Mouse (Mus musculus): ENCODE results near the gene Olfr1419. TPM values are rescaled to one million over a fixed set of nuclear protein-coding genes. Genes with fewer than 3 reads are reported as not detected.
"Not testable (repeated sequence)": the region's sequence is repeated elsewhere in the genome, so short reads cannot be mapped to it uniquely, and the experiment has no call there.

Olfr1419 gene
- polyA plus RNA-seq (2012; ENCODE audit: insufficient read depth, low replicate concordance), result not detected in 2 replicates

DNA sequence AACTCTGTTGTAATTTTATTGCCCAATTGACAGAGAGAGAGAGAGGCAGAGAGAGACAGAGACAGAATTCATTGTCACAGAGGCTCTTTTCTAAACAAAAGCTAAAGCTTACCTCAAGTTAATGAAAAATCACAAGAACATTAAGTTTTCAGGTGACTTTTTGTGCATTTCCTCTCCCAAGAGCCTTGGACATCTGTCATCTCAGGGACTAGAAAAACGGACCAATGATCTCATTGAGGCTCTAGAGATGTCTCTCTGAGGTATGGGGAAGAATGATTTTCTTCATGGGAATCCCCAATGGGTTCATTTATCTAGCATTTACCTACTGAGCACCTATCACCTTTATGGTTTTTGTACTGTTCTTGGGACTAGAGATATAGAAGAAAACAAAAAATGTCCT is at the start of gene Olfr1419:
Gene Olfr1419, minus strand, starts transcription at position 101 of the 400 bp plus-strand sequence.
- Histone ChIP-seq H3K36me3 (replicated peaks; ENCODE audit: low read length) (no peaks in the 10 kb centered on the region), H3K4me3 (replicated peaks) (no peak within 1 kb of the TSS), H3K27me3 (replicated peaks) (peaks cover 10% of the 10 kb centered on the region), H3K4me1 (peaks cover 16% of the 10 kb centered on the region), H3K9me3 (peaks cover 10% of the 10 kb centered on the region; the same call in 1 of the 2 replicates)
- TF ChIP-seq FLI1 (IDR thresholded peaks at IDR 0.05; ENCODE audit: low read length), result no peak
- no peak for TF ChIP-seq GATA1 (IDR thresholded peaks at IDR 0.05; ENCODE audit: borderline replicate concordance, low read length)

DNA sequence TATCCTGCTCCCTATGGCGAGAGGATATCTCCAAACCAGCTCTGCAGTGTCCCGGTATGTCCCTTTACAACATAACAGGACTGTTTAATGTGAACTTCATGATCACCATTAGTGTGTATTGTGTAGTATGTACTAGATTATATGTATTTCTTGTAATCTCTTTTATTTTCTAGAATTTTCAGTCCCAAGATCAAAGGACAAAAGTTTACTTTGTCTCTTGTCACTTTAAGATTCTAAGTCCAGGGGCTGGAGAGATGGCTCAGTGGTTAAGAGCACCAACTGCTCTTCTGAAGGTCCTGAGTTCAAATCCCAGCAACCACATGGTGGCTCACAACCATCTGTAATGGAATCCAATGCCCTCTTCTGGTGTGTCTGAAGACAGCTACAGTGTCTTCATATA is 47.6 kb upstream of the Olfr1419 start:
- H3K27me3 ChIP-seq (replicated peaks); H3K4me3 ChIP-seq (replicated peaks); H3K9me3 ChIP-seq: not testable (repeated sequence)
- Histone ChIP-seq H3K36me3 (replicated peaks; ENCODE audit: low read length) (peaks cover 84% of the 10 kb centered on the region), H3K4me1 (peaks cover 17% of the 10 kb centered on the region)

DNA sequence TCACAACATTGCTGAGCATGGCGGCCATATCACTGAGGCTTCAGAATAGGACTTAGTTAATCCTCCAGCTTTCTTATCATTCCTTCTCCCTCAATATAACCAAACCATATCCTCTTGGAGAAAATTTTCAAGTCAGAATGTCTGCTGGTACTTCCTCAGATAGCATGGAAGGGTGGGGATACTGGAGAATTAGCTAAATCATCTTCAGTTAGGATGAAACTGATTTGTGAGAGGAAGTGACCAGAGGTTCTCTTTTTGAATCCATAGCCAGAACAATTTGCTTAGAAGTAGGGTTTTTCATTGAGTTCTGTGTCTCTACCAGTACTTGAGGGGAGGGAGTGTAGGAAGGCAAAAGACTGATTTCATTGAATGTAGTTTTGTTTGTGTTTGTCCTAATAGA is 47.2 kb upstream of the Olfr1419 start:
- Histone ChIP-seq H3K36me3 (replicated peaks; ENCODE audit: low read length) (peaks cover 84% of the 10 kb centered on the region), H3K27me3 (replicated peaks) (no peaks in the 10 kb centered on the region), H3K4me3 (replicated peaks) (no peak overlapping the region), H3K9me3 (no peaks in the 10 kb centered on the region), H3K4me1 (peaks cover 18% of the 10 kb centered on the region)
- TF ChIP-seq FLI1 (IDR thresholded peaks at IDR 0.05; ENCODE audit: low read length) (no peak), GATA1 (IDR thresholded peaks at IDR 0.05; ENCODE audit: borderline replicate concordance, low read length) (no peak)

DNA sequence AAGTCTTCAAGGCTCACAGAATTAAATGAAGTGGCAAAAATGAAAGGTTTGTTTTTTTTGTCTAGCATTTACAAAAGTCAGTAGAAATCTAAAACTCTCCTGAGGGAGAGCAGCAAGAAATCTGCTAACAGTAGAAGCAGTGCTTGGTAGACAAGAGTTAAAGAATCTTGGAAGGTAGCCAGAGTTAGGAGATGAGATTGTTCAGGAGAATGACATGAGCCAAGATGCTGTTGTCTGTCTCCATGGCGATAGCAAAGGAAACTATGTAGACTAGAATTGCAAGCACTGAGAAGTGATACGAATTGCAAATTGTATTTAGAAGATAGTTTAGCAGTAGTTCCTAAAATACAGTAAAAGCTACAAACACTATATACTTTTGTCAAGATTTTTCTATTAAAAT is 40.9 kb upstream of the Olfr1419 start:
- TF ChIP-seq GATA1 (IDR thresholded peaks at IDR 0.05; ENCODE audit: borderline replicate concordance, low read length) (no peak), FLI1 (IDR thresholded peaks at IDR 0.05; ENCODE audit: low read length) (no peak)
- Histone ChIP-seq H3K36me3 (replicated peaks; ENCODE audit: low read length) (peaks cover 45% of the 10 kb centered on the region), H3K9me3 (no peaks in the 10 kb centered on the region), H3K4me3 (replicated peaks) (no peak overlapping the region), H3K27me3 (replicated peaks) (no peaks in the 10 kb centered on the region), H3K4me1 (peaks cover 46% of the 10 kb centered on the region)

DNA sequence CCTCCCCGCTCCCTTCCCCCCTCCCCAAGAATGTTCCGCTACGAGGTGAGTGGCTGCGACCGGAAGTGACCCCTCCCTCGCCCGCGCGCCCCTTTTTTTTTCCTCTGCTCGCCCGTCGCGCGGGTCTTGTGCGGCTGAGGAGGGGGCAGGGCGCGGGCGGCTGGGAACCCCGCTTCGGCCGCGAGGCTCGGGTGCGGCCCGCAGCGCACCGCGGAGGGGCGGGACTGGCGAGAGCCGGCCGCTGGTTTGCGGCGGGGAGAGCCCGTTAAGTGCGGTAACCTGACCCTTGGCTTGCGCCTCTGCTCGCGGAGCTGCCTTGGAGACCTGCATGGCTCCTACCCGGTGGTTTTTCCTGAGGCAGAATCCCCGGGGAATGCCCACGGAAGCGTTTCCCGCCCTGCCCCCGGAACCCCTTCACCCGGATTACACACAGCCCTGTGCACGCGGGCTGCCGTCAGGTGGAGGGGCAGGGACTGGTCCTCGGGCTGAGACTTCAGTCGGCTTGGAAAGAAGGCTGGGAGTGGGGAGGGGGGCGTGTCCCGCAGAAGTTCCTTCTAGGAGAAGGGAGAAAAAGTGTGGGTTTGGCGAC is 37.7 kb upstream of the Olfr1419 start:
- H3K36me3 ChIP-seq (replicated peaks; ENCODE audit: low read length), result peaks cover 23% of the 10 kb centered on the region
- peak overlapping the region; percentile 95 for H3K4me3 ChIP-seq (replicated peaks)
- H3K9me3 ChIP-seq, result no peaks in the 10 kb centered on the region
- H3K4me1 ChIP-seq, result peaks cover 42% of the 10 kb centered on the region
- H3K27me3 ChIP-seq (replicated peaks), result no peaks in the 10 kb centered on the region
- TF ChIP-seq GATA1 (IDR thresholded peaks at IDR 0.05; ENCODE audit: borderline replicate concordance, low read length) (no peak), FLI1 (IDR thresholded peaks at IDR 0.05; ENCODE audit: low read length) (no peak)

DNA sequence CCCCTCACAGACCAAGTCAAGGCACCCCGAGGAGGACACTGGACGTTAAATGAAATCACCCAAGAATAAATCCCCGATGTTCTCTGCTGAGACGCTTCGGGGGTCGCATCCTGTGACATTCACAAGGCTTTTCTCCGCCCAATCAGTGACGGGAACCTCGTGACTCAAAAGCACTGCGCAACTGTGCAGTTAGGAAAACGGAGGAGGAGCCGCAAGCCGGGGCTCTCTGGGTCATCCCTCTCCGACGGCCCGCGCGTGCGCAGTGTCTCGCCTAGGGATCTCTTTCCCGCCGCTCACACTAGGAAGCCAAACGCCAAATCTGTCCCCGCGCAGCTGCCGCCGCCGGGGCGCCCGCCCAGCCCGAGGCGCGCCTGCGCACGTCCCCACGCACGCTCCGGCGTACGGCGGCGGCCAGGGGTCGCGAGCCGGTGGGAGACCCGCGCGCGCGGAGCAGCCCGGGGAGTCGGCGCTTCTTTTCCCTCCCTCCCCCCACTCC is 37.2 kb upstream of the Olfr1419 start, which contains the start of gene Patl1:
Gene Patl1, plus strand, starts transcription at position 363 of the 496 bp plus-strand sequence.
- Histone ChIP-seq H3K4me3 (replicated peaks) (peak within 1 kb of the TSS; percentile 95), H3K27me3 (replicated peaks) (no peaks in the 10 kb centered on the region), H3K9me3 (no peaks in the 10 kb centered on the region), H3K36me3 (replicated peaks; ENCODE audit: low read length) (peaks cover 20% of the 10 kb centered on the region), H3K4me1 (peaks cover 36% of the 10 kb centered on the region)
- TF ChIP-seq GATA1 (IDR thresholded peaks at IDR 0.05; ENCODE audit: borderline replicate concordance, low read length) (no peak), FLI1 (IDR thresholded peaks at IDR 0.05; ENCODE audit: low read length) (no peak)

DNA sequence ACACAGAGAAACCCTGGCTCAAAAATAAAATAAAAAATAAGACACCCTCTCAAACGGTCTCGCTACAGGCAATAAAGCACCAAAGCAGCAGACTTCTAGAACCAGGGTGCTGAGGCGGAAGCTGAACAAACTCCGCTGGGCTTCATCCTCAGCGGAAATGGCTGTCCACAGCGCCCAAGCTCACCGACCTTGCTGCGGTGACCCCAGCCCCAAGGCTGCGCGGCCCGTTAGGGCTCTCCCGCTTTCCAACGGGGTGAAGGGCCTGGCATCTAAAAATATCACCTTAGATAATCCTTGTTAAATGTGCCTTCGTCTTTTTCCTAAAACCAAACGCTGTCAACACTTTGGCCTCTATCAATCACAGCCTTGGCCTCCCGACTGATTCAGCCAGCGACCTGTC is 36.7 kb upstream of the Olfr1419 start:
- Histone ChIP-seq H3K36me3 (replicated peaks; ENCODE audit: low read length) (peaks cover 20% of the 10 kb centered on the region), H3K4me3 (replicated peaks) (peak overlapping the region; percentile 95), H3K27me3 (replicated peaks) (no peaks in the 10 kb centered on the region), H3K9me3 (no peaks in the 10 kb centered on the region), H3K4me1 (peaks cover 32% of the 10 kb centered on the region)
- TF ChIP-seq GATA1 (IDR thresholded peaks at IDR 0.05; ENCODE audit: borderline replicate concordance, low read length) (no peak), FLI1 (IDR thresholded peaks at IDR 0.05; ENCODE audit: low read length) (no peak)

DNA sequence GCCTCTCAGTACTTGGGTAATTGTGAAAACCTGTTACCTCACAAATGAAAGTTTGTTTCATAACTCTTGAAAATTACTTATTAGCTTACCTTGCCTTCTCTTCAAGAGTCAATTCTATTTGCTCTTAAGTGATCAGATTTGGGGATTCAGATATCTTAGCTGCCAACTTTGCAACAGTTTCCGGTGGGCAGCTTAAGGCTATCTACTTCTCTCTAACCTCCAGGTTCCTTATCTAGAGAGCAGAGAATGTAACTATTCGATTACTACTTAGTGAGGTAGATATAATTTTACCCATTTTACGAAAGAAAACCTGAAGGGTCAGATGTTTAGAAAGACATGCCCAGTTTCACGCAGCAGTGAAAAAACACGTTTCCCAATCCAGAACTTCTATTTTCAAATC is 36.1 kb upstream of the Olfr1419 start:
- TF ChIP-seq FLI1 (IDR thresholded peaks at IDR 0.05; ENCODE audit: low read length) (no peak), GATA1 (IDR thresholded peaks at IDR 0.05; ENCODE audit: borderline replicate concordance, low read length) (no peak)
- H3K9me3 ChIP-seq, result no peaks in the 10 kb centered on the region
- no peaks in the 10 kb centered on the region for H3K27me3 ChIP-seq (replicated peaks)
- peaks cover 17% of the 10 kb centered on the region for H3K36me3 ChIP-seq (replicated peaks; ENCODE audit: low read length)
- H3K4me1 ChIP-seq, result peaks cover 28% of the 10 kb centered on the region
- H3K4me3 ChIP-seq (replicated peaks), result no peak overlapping the region

DNA sequence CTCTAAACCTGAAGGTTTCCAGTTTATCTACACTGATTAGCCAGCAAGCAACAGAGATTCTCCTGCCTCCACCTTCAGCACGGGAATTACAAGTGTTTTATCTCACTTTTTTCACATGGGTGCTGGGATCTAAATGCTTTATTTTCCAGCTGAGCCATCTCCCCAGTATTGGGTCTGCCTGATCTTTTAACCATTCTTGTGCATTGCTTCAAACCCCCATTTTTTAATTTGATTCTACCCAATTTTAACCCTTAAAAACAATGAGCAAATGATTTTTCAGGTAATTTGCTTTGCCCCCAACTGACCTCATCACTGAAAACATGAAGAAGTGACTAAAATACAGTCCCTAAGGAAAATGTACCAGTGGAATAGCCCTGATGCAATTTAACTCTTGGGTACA is 11.4 kb upstream of the Olfr1419 start, which contains the start of gene Olfr1420:
Gene Olfr1420, plus strand, starts transcription at position 301 of the 400 bp plus-strand sequence.
- Histone ChIP-seq H3K27me3 (replicated peaks) (peaks cover 3% of the 10 kb centered on the region), H3K36me3 (replicated peaks; ENCODE audit: low read length) (no peaks in the 10 kb centered on the region), H3K4me3 (replicated peaks) (no peak within 1 kb of the TSS), H3K4me1 (no peaks in the 10 kb centered on the region; the same call in 1 of the 2 replicates), H3K9me3 (no peaks in the 10 kb centered on the region)
- TF ChIP-seq FLI1 (IDR thresholded peaks at IDR 0.05; ENCODE audit: low read length) (no peak), GATA1 (IDR thresholded peaks at IDR 0.05; ENCODE audit: borderline replicate concordance, low read length) (no peak)

DNA sequence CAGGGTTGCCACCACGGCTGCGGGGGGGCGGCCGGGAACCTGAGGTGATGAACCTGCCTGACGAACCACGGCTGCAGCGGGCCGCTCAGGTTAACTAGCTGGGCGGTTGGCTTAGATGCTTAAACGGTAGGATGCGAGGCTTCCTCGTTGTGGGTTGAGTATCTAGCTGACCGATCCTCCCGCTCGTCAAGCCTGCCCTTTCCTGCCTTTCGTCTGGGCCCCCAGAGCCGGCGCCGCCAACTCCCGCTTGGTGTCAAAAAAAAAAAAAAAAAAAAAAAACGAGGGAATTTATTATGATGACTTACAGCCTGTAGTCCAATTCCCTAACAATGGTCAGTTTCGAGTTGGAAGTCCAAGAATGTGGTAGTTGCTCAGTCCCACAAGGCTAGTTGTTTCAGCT is 3.5 kb upstream of the Olfr1419 start:
- not testable (repeated sequence) for H3K27me3 ChIP-seq (replicated peaks); H3K9me3 ChIP-seq; H3K4me3 ChIP-seq (replicated peaks); H3K36me3 ChIP-seq (replicated peaks; ENCODE audit: low read length); H3K4me1 ChIP-seq
